In the genomic region with DNA sequence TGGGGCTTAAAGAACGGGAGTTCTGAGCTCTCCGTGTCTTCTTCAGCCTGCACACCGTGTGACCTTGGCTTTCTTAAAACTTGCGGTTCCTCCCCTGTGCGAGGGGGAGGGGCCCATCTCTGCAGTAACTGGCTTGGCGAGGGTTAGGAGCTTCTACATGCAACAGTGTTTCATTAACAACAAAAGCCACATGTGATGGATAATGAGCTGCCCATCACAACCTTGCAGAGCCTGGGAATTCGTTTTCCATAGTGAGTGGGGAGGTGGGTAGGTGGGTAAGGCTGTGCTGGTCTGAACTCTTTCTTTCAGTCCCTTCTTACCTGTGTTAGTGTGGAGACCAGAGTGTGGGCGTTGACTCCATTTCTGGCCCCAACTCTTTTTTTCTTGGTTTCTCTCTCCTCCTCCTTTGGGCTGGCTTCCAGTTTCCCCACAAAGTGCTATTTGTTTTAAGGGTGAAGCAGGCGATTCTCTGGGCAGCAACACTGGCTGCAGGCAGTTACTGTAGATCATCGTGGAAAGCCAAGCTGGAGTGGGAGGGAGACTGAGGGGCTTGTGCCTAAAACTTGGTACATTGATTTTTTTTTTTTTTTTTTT, we compare ENCODE assay signal across 9 mouse cellular contexts. TPM values are rescaled to one million over a fixed set of nuclear protein-coding genes. Genes with fewer than 3 reads are reported as not detected.
A peak's percentile ranks its signal among the peaks of the same experiment; 100 is the strongest.
DNase-seq lines count a peak whose midpoint lies in the region; ATAC-seq and TF ChIP-seq lines count a peak whose summit lies in the region.
"Had no signal": no experiment of that assay in that cellular context is flagged by ENCODE, and none has a peak within 500 bp of the region (broad histone marks: within the 10 kb centered on the region; RNA-seq: fewer than 3 reads in every experiment).

No protein-coding gene starts in this region.

- no peaks in the 10 kb centered on the region for H3K27me3 ChIP-seq in hindbrain, embryonic 16.5 days (replicated peaks; ENCODE audit: control insufficient read depth, insufficient read depth, low read length)
- H3K27me3 ChIP-seq in lung, embryonic 16.5 days (ENCODE audit: control insufficient read depth, insufficient read depth, low read depth, low read length): no peaks in the 10 kb centered on the region

- no peak for TF ChIP-seq CTCF in left cerebral cortex, adult 2 months (IDR thresholded peaks at IDR 0.05)

- 0 out of 2 replicates have a peak overlapping the region, but pooled peaks have one; percentile 2 for H3K4me2 ChIP-seq in hindbrain, embryonic 16.5 days (ENCODE audit: low read length)
- peak overlapping the region; percentile 33 for H3K4me2 ChIP-seq in lung, embryonic 16.5 days (ENCODE audit: low read depth, low read length)
- H3K4me2 ChIP-seq: heart, embryonic 13.5 days had no signal

- 0 out of 2 replicates have a peak overlapping the region, but pooled peaks have one; percentile 1 for H3K27ac ChIP-seq in left cerebral cortex, adult 2 months
- peak overlapping the region; percentile 44 for H3K27ac ChIP-seq in hindbrain, embryonic 16.5 days (ENCODE audit: low read depth, low read length)
- peak overlapping the region; percentile 62 for H3K27ac ChIP-seq in lung, embryonic 16.5 days (ENCODE audit: low read length)
- H3K27ac ChIP-seq: heart, embryonic 13.5 days had no signal

- no peaks in the 10 kb centered on the region for H3K9me3 ChIP-seq in hindbrain, embryonic 16.5 days (ENCODE audit: control insufficient read depth, low read length)
- H3K9me3 ChIP-seq in lung, embryonic 16.5 days (ENCODE audit: control insufficient read depth, low read length): no peaks in the 10 kb centered on the region
- H3K9me3 ChIP-seq: heart, embryonic 13.5 days had no signal

- H3K9ac ChIP-seq in hindbrain, embryonic 16.5 days (ENCODE audit: low read depth, low read length): no peak overlapping the region
- no peak overlapping the region for H3K9ac ChIP-seq in lung, embryonic 16.5 days (ENCODE audit: low read length)
- H3K9ac ChIP-seq: heart, embryonic 13.5 days had no signal

- peak in 1 of 2 experiments; percentile 44 for DNase-seq in left cerebral cortex, adult 2 months (ENCODE audit: extremely low spot score in 1 of 2, low spot score in 2 of 2)
- no peak for DNase-seq in left cerebral cortex, adult 11 months (ENCODE audit: low spot score)
- peak; percentile 52 for DNase-seq in R1 (ENCODE audit: low read depth, low spot score)
- peak; percentile 50 to 58 for DNase-seq in thymus, postnatal 36 days
- DNase-seq in frontal cortex, postnatal 14 days (ENCODE audit: low spot score in 2 of 2): no peak
- DNase-seq in natural killer cell, adult 2 months (ENCODE audit: low spot score in 2 of 2): no peak

- 47% methylated on average over 10 of the region's 10 CpGs for WGBS in hindbrain, embryonic 16.5 days
- WGBS in lung, embryonic 16.5 days: 23% methylated on average over 10 of the region's 10 CpGs

- H3K36me3 ChIP-seq in hindbrain, embryonic 16.5 days (ENCODE audit: control insufficient read depth, insufficient read depth, low read length): no peaks in the 10 kb centered on the region
- no peaks in the 10 kb centered on the region for H3K36me3 ChIP-seq in lung, embryonic 16.5 days (ENCODE audit: control insufficient read depth, insufficient read depth, low read length)
- H3K36me3 ChIP-seq: heart, embryonic 13.5 days had no signal

- ATAC-seq in hindbrain, embryonic 16.5 days: peak; percentile 70
- peak; percentile 48; the same call in 1 of the 2 replicates for ATAC-seq in lung, embryonic 16.5 days (ENCODE audit: low read depth)

- H3K4me3 ChIP-seq in left cerebral cortex, adult 2 months: no peak overlapping the region
- no peak overlapping the region for H3K4me3 ChIP-seq in hindbrain, embryonic 16.5 days (ENCODE audit: low read length)
- H3K4me3 ChIP-seq in lung, embryonic 16.5 days (ENCODE audit: low read length): no peak overlapping the region
- H3K4me3 ChIP-seq: heart, embryonic 13.5 days had no signal

- intact Hi-C loops in left cerebral cortex, adult 2 months (cut with DNase I): no loop called here

- H3K4me1 ChIP-seq in hindbrain, embryonic 16.5 days (ENCODE audit: control insufficient read depth, insufficient read depth, low read depth, low read length): peaks cover 20% of the 10 kb centered on the region
- H3K4me1 ChIP-seq in lung, embryonic 16.5 days (replicated peaks; ENCODE audit: control insufficient read depth, insufficient read depth, low read length): peaks cover 39% of the 10 kb centered on the region

RNA-seq across cellular contexts. Expression of a gene that starts 15.9 kb away (rescaled TPM):
- 10 to 100 TPM; 35.6 to 39.0 TPM for total RNA-seq in left cerebral cortex, adult 2 months (2021)
- polyA plus RNA-seq in hindbrain, embryonic 16.5 days (2015; fragmentation: Nextera tagmentation; extraction: Ambion mirVana): 19.1 and 33.1 TPM in 2 replicates
- 15.5 and 19.7 TPM in 2 replicates for polyA plus RNA-seq in lung, embryonic 16.5 days (2015; fragmentation: Nextera tagmentation; extraction: Ambion mirVana)

Comparison
In these comparisons a context has a peak if more than half of its experiments do, and no peak if none do; other contexts are left out.
1. DNase-seq: peak in R1 (single experiment) and thymus, postnatal 36 days (2 of 2); none in left cerebral cortex, adult 11 months (single experiment), frontal cortex, postnatal 14 days (0 of 2) and natural killer cell, adult 2 months (0 of 2).
2. H3K27ac ChIP-seq: peak in every context shown above with its lines; median percentile 62 in lung, embryonic 16.5 days; 44 in hindbrain, embryonic 16.5 days; 1 in left cerebral cortex, adult 2 months.